Mouse (Mus musculus): ENCODE measurements around the gene Khk. TPM values are rescaled to one million over a fixed set of nuclear protein-coding genes. Genes with fewer than 3 reads are reported as not detected.

The Khk gene
- polyA plus RNA-seq, 2 experiments = 29.5 to 29.7 TPM

GRCm38 (mm10) chr5:30959966-30960501, 38.8 kb downstream of the Khk start, which contains the start of gene Preb:
Preb (minus strand) TSS chr5:30960361.
- peak within 1 kb of the TSS; percentile 87 for H3K9ac ChIP-seq (ENCODE audit: low read depth, low read length, severe bottlenecking)
- peaks cover 19% of the 10 kb centered on the region for H3K4me1 ChIP-seq (ENCODE audit: control insufficient read depth, insufficient read depth, low read length)
- DNase-seq (ENCODE audit: low spot score) (peak; percentile 96), ATAC-seq (ENCODE audit: low FRiP score, low read depth) (peak; percentile 96)
- WGBS = 3% methylated on average over 53 of the region's 56 CpGs
- 0 out of 2 replicates have a peak, but pooled peaks have one; percentile 54 for TF ChIP-seq POLR2A (IDR thresholded peaks at IDR 0.05; ENCODE audit: borderline replicate concordance, extremely low read depth, insufficient read depth, insufficient read length)
- no peaks in the 10 kb centered on the region for H3K9me3 ChIP-seq (ENCODE audit: control insufficient read depth, low read length)
- no peaks in the 10 kb centered on the region for H3K27me3 ChIP-seq (ENCODE audit: control insufficient read depth, insufficient read depth, low read length)
- H3K4me3 ChIP-seq (replicated peaks; ENCODE audit: low read length) = peak within 1 kb of the TSS; percentile 88
- peaks cover 29% of the 10 kb centered on the region for H3K36me3 ChIP-seq (ENCODE audit: control insufficient read depth, insufficient read depth, low read length)
- H3K27ac ChIP-seq (replicated peaks; ENCODE audit: low read depth, low read length) = peak within 1 kb of the TSS; percentile 83
- peak within 1 kb of the TSS; percentile 86 for H3K4me2 ChIP-seq (replicated peaks; ENCODE audit: low read depth, low read length, severe bottlenecking)

GRCm38 (mm10) chr5:30960814-30961213, 39.6 kb downstream of the Khk start:
- peak overlapping the region; percentile 55; the same call in 1 of the 2 replicates for H3K4me2 ChIP-seq (replicated peaks; ENCODE audit: low read depth, low read length, severe bottlenecking)
- no peaks in the 10 kb centered on the region for H3K9me3 ChIP-seq (ENCODE audit: control insufficient read depth, low read length)
- peak overlapping the region; percentile 87; the same call in 1 of the 2 replicates for H3K9ac ChIP-seq (ENCODE audit: low read depth, low read length, severe bottlenecking)
- H3K4me1 ChIP-seq (ENCODE audit: control insufficient read depth, insufficient read depth, low read length) = peaks cover 19% of the 10 kb centered on the region
- no peak for TF ChIP-seq POLR2A (IDR thresholded peaks at IDR 0.05; ENCODE audit: borderline replicate concordance, extremely low read depth, insufficient read depth, insufficient read length)
- H3K36me3 ChIP-seq (ENCODE audit: control insufficient read depth, insufficient read depth, low read length) = peaks cover 21% of the 10 kb centered on the region
- peak overlapping the region; percentile 88; the same call in 1 of the 2 replicates for H3K4me3 ChIP-seq (replicated peaks; ENCODE audit: low read length)
- WGBS = 91% methylated on average over 2 of the region's 2 CpGs
- ATAC-seq (ENCODE audit: low FRiP score, low read depth) = no peak
- 0 out of 2 replicates have a peak overlapping the region, but pooled peaks have one; percentile 53 for H3K27ac ChIP-seq (replicated peaks; ENCODE audit: low read depth, low read length)
- H3K27me3 ChIP-seq (ENCODE audit: control insufficient read depth, insufficient read depth, low read length) = no peaks in the 10 kb centered on the region
- no peak for DNase-seq (ENCODE audit: low spot score)

GRCm38 (mm10) chr5:30961545-30962505, 40.6 kb downstream of the Khk start:
- H3K9ac ChIP-seq (ENCODE audit: low read depth, low read length, severe bottlenecking) = no peak overlapping the region
- DNase-seq (ENCODE audit: low spot score) (no peak), ATAC-seq (ENCODE audit: low FRiP score, low read depth) (no peak)
- H3K9me3 ChIP-seq (ENCODE audit: control insufficient read depth, low read length) = no peaks in the 10 kb centered on the region
- no peak for TF ChIP-seq POLR2A (IDR thresholded peaks at IDR 0.05; ENCODE audit: borderline replicate concordance, extremely low read depth, insufficient read depth, insufficient read length)
- peaks cover 19% of the 10 kb centered on the region for H3K4me1 ChIP-seq (ENCODE audit: control insufficient read depth, insufficient read depth, low read length)
- H3K27ac ChIP-seq (replicated peaks; ENCODE audit: low read depth, low read length) = no peak overlapping the region
- H3K4me2 ChIP-seq (replicated peaks; ENCODE audit: low read depth, low read length, severe bottlenecking) = no peak overlapping the region
- WGBS = 71% methylated on average over 10 of the region's 10 CpGs
- peaks cover 18% of the 10 kb centered on the region for H3K36me3 ChIP-seq (ENCODE audit: control insufficient read depth, insufficient read depth, low read length)
- H3K27me3 ChIP-seq (ENCODE audit: control insufficient read depth, insufficient read depth, low read length) = no peaks in the 10 kb centered on the region
- H3K4me3 ChIP-seq (replicated peaks; ENCODE audit: low read length) = no peak overlapping the region

DNA sequence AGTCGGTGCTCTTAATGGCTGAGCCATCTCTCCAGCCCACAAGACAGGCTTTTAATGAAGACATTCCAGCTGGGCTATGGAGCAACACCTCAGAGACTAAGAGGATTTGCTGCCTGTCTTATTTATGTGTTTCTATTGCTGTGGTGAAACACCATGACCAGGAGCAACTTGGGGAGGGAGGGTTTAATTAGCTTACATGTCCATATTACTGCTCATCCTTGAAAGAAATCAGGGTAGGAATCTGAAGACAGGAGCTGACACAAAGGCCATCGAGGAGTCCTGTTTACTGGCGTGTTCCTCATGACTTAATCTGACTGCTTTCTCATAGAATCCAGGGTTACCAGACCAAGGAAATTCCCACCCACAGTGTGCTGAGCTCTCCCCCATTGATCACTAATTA, 42.7 kb downstream of the Khk start:
- H3K27ac ChIP-seq (replicated peaks; ENCODE audit: low read depth, low read length) = no peak overlapping the region
- ATAC-seq (ENCODE audit: low FRiP score, low read depth) (no peak), DNase-seq (ENCODE audit: low spot score) (no peak)
- 76% methylated on average over 3 of the region's 3 CpGs for WGBS
- no peak for TF ChIP-seq POLR2A (IDR thresholded peaks at IDR 0.05; ENCODE audit: borderline replicate concordance, extremely low read depth, insufficient read depth, insufficient read length)
- H3K4me2 ChIP-seq (replicated peaks; ENCODE audit: low read depth, low read length, severe bottlenecking) = no peak overlapping the region
- peaks cover 6% of the 10 kb centered on the region for H3K4me1 ChIP-seq (ENCODE audit: control insufficient read depth, insufficient read depth, low read length)
- H3K27me3 ChIP-seq (ENCODE audit: control insufficient read depth, insufficient read depth, low read length) = no peaks in the 10 kb centered on the region
- peaks cover under 1% of the 10 kb centered on the region; the same call in 1 of the 2 replicates for H3K36me3 ChIP-seq (ENCODE audit: control insufficient read depth, insufficient read depth, low read length)
- no peaks in the 10 kb centered on the region for H3K9me3 ChIP-seq (ENCODE audit: control insufficient read depth, low read length)
- no peak overlapping the region for H3K9ac ChIP-seq (ENCODE audit: low read depth, low read length, severe bottlenecking)
- no peak overlapping the region for H3K4me3 ChIP-seq (replicated peaks; ENCODE audit: low read length)

GRCm38 (mm10) chr5:30966189-30966588, 45.0 kb downstream of the Khk start:
- Histone ChIP-seq H3K9me3 (ENCODE audit: control insufficient read depth, low read length) (no peaks in the 10 kb centered on the region), H3K9ac (ENCODE audit: low read depth, low read length, severe bottlenecking) (no peak overlapping the region), H3K4me1 (ENCODE audit: control insufficient read depth, insufficient read depth, low read length) (no peaks in the 10 kb centered on the region), H3K27me3 (ENCODE audit: control insufficient read depth, insufficient read depth, low read length) (no peaks in the 10 kb centered on the region), H3K27ac (replicated peaks; ENCODE audit: low read depth, low read length) (no peak overlapping the region), H3K36me3 (ENCODE audit: control insufficient read depth, insufficient read depth, low read length) (no peaks in the 10 kb centered on the region), H3K4me2 (replicated peaks; ENCODE audit: low read depth, low read length, severe bottlenecking) (no peak overlapping the region), H3K4me3 (replicated peaks; ENCODE audit: low read length) (no peak overlapping the region)
- ATAC-seq (ENCODE audit: low FRiP score, low read depth) = no peak
- no peak for TF ChIP-seq POLR2A (IDR thresholded peaks at IDR 0.05; ENCODE audit: borderline replicate concordance, extremely low read depth, insufficient read depth, insufficient read length)
- 87% methylated on average over 4 of the region's 4 CpGs for WGBS
- DNase-seq (ENCODE audit: low spot score) = no peak
